Mouse (Mus musculus) v-Abl transformed pro-B cells (cell line): ENCODE results near the gene Rab5if.
"Not testable (repeated sequence)": the region's sequence is repeated elsewhere in the genome, so short reads cannot be mapped to it uniquely, and the experiment has no call there.

ENCODE experiments used
- in situ Hi-C, 2 experiments: fragments of 400-800 bp; cut with MboI; formaldehyde crosslinking; loops; one replicate each; pipeline ENCODE4 v1.15.1; 2025; ENCODE audit not compliant: unreplicated experiment in 2 of 2

Gene Rab5if

GRCm38 (mm10) chr2:156885666-156886065, 22.7 kb downstream of the Rab5if start:
- in situ Hi-C loops = not testable (repeated sequence)

GRCm38 (mm10) chr2:156886084-156886631, 23.2 kb downstream of the Rab5if start:
- in situ Hi-C loops = no loop called here

- in situ Hi-C loops = no loop called here
Measured at GRCm38 (mm10) chr2:156887017-156887416, 24.1 kb downstream of the Rab5if start, which contains the start of gene Sla2. Gene Sla2 (minus strand): TSS chr2:156887192.

GRCm38 (mm10) chr2:156888490-156888889, 25.6 kb downstream of the Rab5if start:
- in situ Hi-C loops = no loop called here

- in situ Hi-C loops = no loop called here
Measured at GRCm38 (mm10) chr2:156892240-156892639, 29.3 kb downstream of the Rab5if start.

GRCm38 (mm10) chr2:156892821-156893220, 29.9 kb downstream of the Rab5if start:
- in situ Hi-C loops = no loop called here

- in situ Hi-C loops = no loop called here
Measured at GRCm38 (mm10) chr2:156894496-156895265, 31.8 kb downstream of the Rab5if start.

- in situ Hi-C loops = no loop called here
Measured at GRCm38 (mm10) chr2:156896384-156896914, 33.5 kb downstream of the Rab5if start.

- in situ Hi-C loops = no loop called here
Measured at GRCm38 (mm10) chr2:156897034-156897433, 34.1 kb downstream of the Rab5if start.

GRCm38 (mm10) chr2:156898374-156898773, 35.4 kb downstream of the Rab5if start:
- in situ Hi-C loops = no loop called here

GRCm38 (mm10) chr2:156899184-156899583, 36.3 kb downstream of the Rab5if start:
- in situ Hi-C loops = no loop called here

GRCm38 (mm10) chr2:156901344-156901743, 38.4 kb downstream of the Rab5if start:
- in situ Hi-C loops = no loop called here

- in situ Hi-C loops = no loop called here
Measured at GRCm38 (mm10) chr2:156901883-156902282, 39.0 kb downstream of the Rab5if start.

GRCm38 (mm10) chr2:156902411-156902810, 39.5 kb downstream of the Rab5if start:
- in situ Hi-C loops = not testable (repeated sequence)

GRCm38 (mm10) chr2:156903367-156903766, 40.4 kb downstream of the Rab5if start:
- in situ Hi-C loops = no loop called here

- in situ Hi-C loops = no loop called here
Measured at GRCm38 (mm10) chr2:156904976-156905717, 42.2 kb downstream of the Rab5if start.

GRCm38 (mm10) chr2:156905931-156906330, 43.0 kb downstream of the Rab5if start:
- in situ Hi-C loops = not testable (repeated sequence)

GRCm38 (mm10) chr2:156913191-156913590, 50.3 kb downstream of the Rab5if start:
- in situ Hi-C loops = no loop called here

GRCm38 (mm10) chr2:156915559-156915958, 52.6 kb downstream of the Rab5if start:
- in situ Hi-C loops = no loop called here

- in situ Hi-C loops = no loop called here
Measured at GRCm38 (mm10) chr2:156916419-156917125, 53.6 kb downstream of the Rab5if start.

GRCm38 (mm10) chr2:156918562-156918961, 55.6 kb downstream of the Rab5if start:
- in situ Hi-C loops = no loop called here
